Mouse (Mus musculus): Measurements from ENCODE around the gene Phb2. TPM values are rescaled to one million over a fixed set of nuclear protein-coding genes. Genes with fewer than 3 reads are reported as not detected.
"Not testable (repeated sequence)": the region's sequence is repeated elsewhere in the genome, so short reads cannot be mapped to it uniquely, and the experiment has no call there.

Gene Phb2
- polyA plus RNA-seq, 1 experiment = 193 TPM

DNA sequence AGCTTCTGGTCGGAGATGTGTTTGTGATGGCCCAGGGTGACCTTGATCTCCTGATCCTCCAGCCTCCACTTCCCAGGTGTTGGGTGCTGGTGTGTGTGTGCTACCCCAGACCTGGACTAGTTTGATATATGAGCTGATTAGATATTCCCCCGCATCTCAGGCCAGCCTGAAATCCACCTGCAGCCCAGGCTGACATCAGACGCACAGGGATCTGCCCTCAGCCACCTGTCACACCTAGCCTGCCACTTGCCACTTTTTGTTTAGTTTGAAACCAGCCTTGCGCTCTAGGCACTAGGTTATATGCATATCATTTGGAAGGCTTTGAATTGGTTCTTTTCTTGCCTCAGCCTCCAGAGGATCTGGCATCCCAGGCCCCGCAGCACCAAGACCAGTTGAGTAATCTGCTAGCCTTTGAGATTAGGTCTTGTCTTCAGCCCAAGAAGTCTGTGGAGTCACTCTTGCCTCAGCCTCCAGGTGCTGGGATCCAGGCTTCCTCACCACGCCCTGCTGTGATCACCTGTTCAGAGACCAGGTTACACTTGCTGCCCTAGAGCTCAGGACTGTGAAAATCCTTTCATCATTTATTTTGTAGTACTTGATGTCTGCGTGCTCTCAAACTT is 41.7 kb upstream of the Phb2 start:
- Histone ChIP-seq H3K27ac (ENCODE audit: insufficient read depth, low read depth, low read length) (no peak overlapping the region), H3K27me3 (replicated peaks; ENCODE audit: control insufficient read depth, insufficient read depth, low read length) (no peaks in the 10 kb centered on the region), H3K4me1 (ENCODE audit: control insufficient read depth, insufficient read depth, low read length) (peaks cover 11% of the 10 kb centered on the region; the same call in 1 of the 2 replicates), H3K4me3 (ENCODE audit: insufficient read depth, low read depth, low read length) (no peak overlapping the region), H3K36me3 (ENCODE audit: control insufficient read depth, insufficient read depth, low read length) (no peaks in the 10 kb centered on the region)
- 86% methylated on average over 7 of the region's 7 CpGs for WGBS
- TF ChIP-seq CTCF (conservative IDR thresholded peaks at IDR 0.05; ENCODE audit: insufficient read depth, insufficient read length, low read depth, low read length) (no peak), POLR2A (IDR thresholded peaks at IDR 0.05; ENCODE audit: low read depth, low read length) (no peak)
- no peak for DNase-seq

- H3K27ac ChIP-seq (ENCODE audit: insufficient read depth, low read depth, low read length) = no peak overlapping the region
These were observed 40.0 kb upstream of the Phb2 start for GRCm38 (mm10) chr6:124672100-124672499.

DNA sequence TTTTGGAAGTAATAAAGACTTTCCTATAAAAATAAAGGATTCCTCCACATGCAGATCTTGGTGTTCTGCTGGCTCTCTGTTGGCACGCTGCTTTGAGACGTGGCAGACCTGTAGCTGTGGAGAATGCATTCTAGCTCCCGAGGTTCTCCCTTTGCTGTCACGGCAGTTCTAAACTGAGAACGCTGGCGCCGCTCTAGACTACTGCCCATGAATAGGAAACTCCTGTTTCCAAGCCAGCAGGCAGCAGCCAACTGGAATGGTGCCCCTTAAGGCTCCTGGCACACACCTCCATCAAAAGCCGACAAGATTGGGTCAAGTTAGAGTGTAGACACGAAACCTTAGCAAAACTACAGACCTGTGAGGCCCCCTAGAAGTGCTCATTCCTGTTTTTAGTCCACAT is 38.5 kb upstream of the Phb2 start:
- DNase-seq = peak; percentile 79

More at GRCm38 (mm10) chr6:124672100-124672499, 40.0 kb upstream of the Phb2 start:
- H3K4me3 ChIP-seq (ENCODE audit: insufficient read depth, low read depth, low read length) = no peak overlapping the region
- no peak for DNase-seq
- peaks cover 5% of the 10 kb centered on the region; the same call in 1 of the 2 replicates for H3K4me1 ChIP-seq (ENCODE audit: control insufficient read depth, insufficient read depth, low read length)
- no peaks in the 10 kb centered on the region for H3K36me3 ChIP-seq (ENCODE audit: control insufficient read depth, insufficient read depth, low read length)
- TF ChIP-seq POLR2A (IDR thresholded peaks at IDR 0.05; ENCODE audit: low read depth, low read length) (no peak), CTCF (conservative IDR thresholded peaks at IDR 0.05; ENCODE audit: insufficient read depth, insufficient read length, low read depth, low read length) (no peak)
- 44% methylated on average over 6 of the region's 6 CpGs for WGBS
- H3K27me3 ChIP-seq (replicated peaks; ENCODE audit: control insufficient read depth, insufficient read depth, low read length) = no peaks in the 10 kb centered on the region

DNA sequence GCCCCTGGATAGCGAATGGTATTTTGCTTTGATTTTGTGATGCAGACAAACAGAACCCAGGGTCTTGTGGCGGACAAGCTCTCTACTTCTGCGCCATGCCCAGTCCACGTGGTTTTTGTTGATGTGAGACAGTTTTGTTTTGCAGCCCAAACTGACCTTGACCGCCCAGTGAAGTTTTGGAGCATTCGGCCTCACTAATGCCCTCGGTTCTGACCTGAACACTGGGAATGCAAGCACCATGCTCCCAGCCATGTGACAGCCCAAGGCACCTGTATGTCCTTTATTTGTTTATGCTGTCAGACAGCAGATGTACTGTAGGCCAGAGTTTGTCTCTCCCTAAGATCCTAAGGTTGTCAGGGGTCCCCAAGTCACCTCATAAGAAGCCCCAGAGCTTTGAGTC is 37.5 kb upstream of the Phb2 start:
- DNase-seq = peak; percentile 66
- 61% methylated on average over 7 of the region's 7 CpGs for WGBS
- Histone ChIP-seq H3K4me1 (ENCODE audit: control insufficient read depth, insufficient read depth, low read length) (peaks cover 3% of the 10 kb centered on the region; the same call in 1 of the 2 replicates), H3K27ac (ENCODE audit: insufficient read depth, low read depth, low read length) (peak overlapping the region; percentile 68; the same call in 1 of the 2 replicates), H3K4me3 (ENCODE audit: insufficient read depth, low read depth, low read length) (no peak overlapping the region), H3K27me3 (replicated peaks; ENCODE audit: control insufficient read depth, insufficient read depth, low read length) (no peaks in the 10 kb centered on the region), H3K36me3 (ENCODE audit: control insufficient read depth, insufficient read depth, low read length) (no peaks in the 10 kb centered on the region)
- TF ChIP-seq POLR2A (IDR thresholded peaks at IDR 0.05; ENCODE audit: low read depth, low read length) (no peak), CTCF (conservative IDR thresholded peaks at IDR 0.05; ENCODE audit: insufficient read depth, insufficient read length, low read depth, low read length) (no peak)

More for the DNA sequence above, 38.5 kb upstream of the Phb2 start:
- Histone ChIP-seq H3K4me1 (ENCODE audit: control insufficient read depth, insufficient read depth, low read length) (peaks cover 3% of the 10 kb centered on the region; the same call in 1 of the 2 replicates), H3K27me3 (replicated peaks; ENCODE audit: control insufficient read depth, insufficient read depth, low read length) (no peaks in the 10 kb centered on the region), H3K36me3 (ENCODE audit: control insufficient read depth, insufficient read depth, low read length) (no peaks in the 10 kb centered on the region), H3K27ac (ENCODE audit: insufficient read depth, low read depth, low read length) (peak overlapping the region; percentile 68; the same call in 1 of the 2 replicates), H3K4me3 (ENCODE audit: insufficient read depth, low read depth, low read length) (no peak overlapping the region)
- 51% methylated on average over 9 of the region's 9 CpGs for WGBS
- TF ChIP-seq POLR2A (IDR thresholded peaks at IDR 0.05; ENCODE audit: low read depth, low read length) = no peak
- 0 out of 2 replicates have a peak, but pooled peaks have one; percentile 4 for TF ChIP-seq CTCF (conservative IDR thresholded peaks at IDR 0.05; ENCODE audit: insufficient read depth, insufficient read length, low read depth, low read length)

GRCm38 (mm10) chr6:124676171-124676570 is 36.0 kb upstream of the Phb2 start:
- no peaks in the 10 kb centered on the region for H3K36me3 ChIP-seq (ENCODE audit: control insufficient read depth, insufficient read depth, low read length)
- no peak overlapping the region for H3K4me3 ChIP-seq (ENCODE audit: insufficient read depth, low read depth, low read length)
- no peaks in the 10 kb centered on the region for H3K27me3 ChIP-seq (replicated peaks; ENCODE audit: control insufficient read depth, insufficient read depth, low read length)
- DNase-seq = peak; percentile 73
- H3K27ac ChIP-seq (ENCODE audit: insufficient read depth, low read depth, low read length) = peak overlapping the region; percentile 33; the same call in 1 of the 2 replicates
- WGBS = 54% methylated on average over 6 of the region's 6 CpGs
- no peak for TF ChIP-seq CTCF (conservative IDR thresholded peaks at IDR 0.05; ENCODE audit: insufficient read depth, insufficient read length, low read depth, low read length)
- no peak for TF ChIP-seq POLR2A (IDR thresholded peaks at IDR 0.05; ENCODE audit: low read depth, low read length)
- peaks cover 3% of the 10 kb centered on the region; the same call in 1 of the 2 replicates for H3K4me1 ChIP-seq (ENCODE audit: control insufficient read depth, insufficient read depth, low read length)

DNA sequence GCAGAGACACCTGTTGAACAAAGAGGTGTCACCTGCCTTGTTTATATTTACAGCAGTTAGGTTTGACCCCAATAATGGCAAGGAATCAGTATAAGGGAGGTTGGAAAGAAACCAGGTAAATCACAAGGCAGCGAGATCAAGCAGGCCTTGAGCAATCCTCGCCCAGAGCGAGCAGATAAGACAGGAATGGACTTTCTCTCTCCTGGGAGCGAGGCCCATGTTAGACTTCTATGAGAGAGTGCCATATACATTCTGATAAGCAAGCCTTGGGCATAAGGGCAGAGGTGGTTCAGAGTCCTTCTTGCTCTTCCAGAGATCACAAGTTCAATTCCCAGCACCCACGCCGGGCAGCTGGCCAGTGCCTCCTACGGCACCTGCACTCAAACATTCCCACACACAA is 33.4 kb upstream of the Phb2 start:
- peak; percentile 28 for DNase-seq
- Histone ChIP-seq H3K27ac (ENCODE audit: insufficient read depth, low read depth, low read length) (no peak overlapping the region), H3K4me3 (ENCODE audit: insufficient read depth, low read depth, low read length) (no peak overlapping the region), H3K36me3 (ENCODE audit: control insufficient read depth, insufficient read depth, low read length) (no peaks in the 10 kb centered on the region), H3K4me1 (ENCODE audit: control insufficient read depth, insufficient read depth, low read length) (peaks cover 19% of the 10 kb centered on the region), H3K27me3 (replicated peaks; ENCODE audit: control insufficient read depth, insufficient read depth, low read length) (no peaks in the 10 kb centered on the region)
- TF ChIP-seq POLR2A (IDR thresholded peaks at IDR 0.05; ENCODE audit: low read depth, low read length) = no peak
- no peak for TF ChIP-seq CTCF (conservative IDR thresholded peaks at IDR 0.05; ENCODE audit: insufficient read depth, insufficient read length, low read depth, low read length)
- WGBS = 83% methylated on average over 7 of the region's 7 CpGs

GRCm38 (mm10) chr6:124679486-124679885 is 32.6 kb upstream of the Phb2 start:
- TF ChIP-seq CTCF (conservative IDR thresholded peaks at IDR 0.05; ENCODE audit: insufficient read depth, insufficient read length, low read depth, low read length) = no peak
- no peak for TF ChIP-seq POLR2A (IDR thresholded peaks at IDR 0.05; ENCODE audit: low read depth, low read length)
- WGBS = 62% methylated on average over 3 of the region's 3 CpGs
- no peaks in the 10 kb centered on the region for H3K36me3 ChIP-seq (ENCODE audit: control insufficient read depth, insufficient read depth, low read length)
- H3K4me3 ChIP-seq (ENCODE audit: insufficient read depth, low read depth, low read length) = no peak overlapping the region
- peak; percentile 45 for DNase-seq
- no peak overlapping the region for H3K27ac ChIP-seq (ENCODE audit: insufficient read depth, low read depth, low read length)
- H3K27me3 ChIP-seq (replicated peaks; ENCODE audit: control insufficient read depth, insufficient read depth, low read length) = no peaks in the 10 kb centered on the region
- H3K4me1 ChIP-seq (ENCODE audit: control insufficient read depth, insufficient read depth, low read length) = peaks cover 23% of the 10 kb centered on the region

- H3K27ac ChIP-seq (ENCODE audit: insufficient read depth, low read depth, low read length); H3K4me3 ChIP-seq (ENCODE audit: insufficient read depth, low read depth, low read length); H3K27me3 ChIP-seq (replicated peaks; ENCODE audit: control insufficient read depth, insufficient read depth, low read length); H3K36me3 ChIP-seq (ENCODE audit: control insufficient read depth, insufficient read depth, low read length): not testable (repeated sequence)
- WGBS = 39% methylated on average over 6 of the region's 6 CpGs
- H3K4me1 ChIP-seq (ENCODE audit: control insufficient read depth, insufficient read depth, low read length) = peaks cover 23% of the 10 kb centered on the region
- DNase-seq = peak; percentile 60
These were observed 29.8 kb upstream of the Phb2 start for GRCm38 (mm10) chr6:124682291-124682690.

All from kidney, adult 2 months (tissue).